Mouse (Mus musculus) forebrain, embryonic 13.5 days (tissue): ENCODE measurements around the gene Vangl1. TPM values are rescaled to one million over a fixed set of nuclear protein-coding genes. Genes with fewer than 3 reads are reported as not detected.

Experiments used
- ATAC-seq: fragments of 200-750 bp; cut with Nextera tagmentation; 2 replicates; pipeline ENCODE4 v1.8.0; 2017
- H3K27ac ChIP-seq: fragments of 300-500 bp; sonication (generic); 2 replicates; pipeline ENCODE4 v1.5.1; 2015; ENCODE audit warnings: inconsistent platforms, mild to moderate bottlenecking, moderate library complexity
- H3K27me3 ChIP-seq: fragments of 300-500 bp; sonication (generic); 2 replicates; pipeline ENCODE4 v1.6.1; 2015; ENCODE audit warnings: mild to moderate bottlenecking, inconsistent platforms
- H3K36me3 ChIP-seq: fragments of 300-500 bp; sonication (generic); 2 replicates; pipeline ENCODE4 v1.6.1; 2015; ENCODE audit warnings: mild to moderate bottlenecking, inconsistent platforms; ENCODE audit not compliant: poor library complexity, severe bottlenecking
- H3K4me1 ChIP-seq: fragments of 300-500 bp; sonication (generic); 2 replicates; pipeline ENCODE4 v1.6.1; 2015; ENCODE audit warnings: inconsistent platforms
- H3K4me2 ChIP-seq: fragments of 300-500 bp; sonication (generic); 2 replicates; pipeline ENCODE4 v1.6.1; 2015; ENCODE audit warnings: inconsistent platforms, mild to moderate bottlenecking, moderate library complexity
- H3K4me3 ChIP-seq: fragments of 300-500 bp; sonication (generic); 2 replicates; pipeline ENCODE4 v1.5.1; 2015; ENCODE audit warnings: mild to moderate bottlenecking, inconsistent platforms
- H3K9ac ChIP-seq: fragments of 300-500 bp; sonication (generic); 2 replicates; pipeline ENCODE4 v1.6.1; 2015; ENCODE audit warnings: mild to moderate bottlenecking, inconsistent platforms
- H3K9me3 ChIP-seq: fragments of 300-500 bp; sonication (generic); replicated peaks from 2 replicates; pipeline ENCODE4 v1.6.1; 2016; ENCODE audit warnings: inconsistent platforms
- WGBS: fragments of 180-500 bp; shearing (Covaris S2); methylation state at CpG from one replicate; pipeline ENCODE4 v1.1.7; 2015; 5-methylcytosine and 5-hydroxymethylcytosine counted together
- polyA plus RNA-seq: library from polyadenylated mRNA; unstranded; fragments of >200 nt; fragmentation: Nextera tagmentation; extraction: Ambion mirVana; gene quantifications from 2 replicates; pipeline ENCODE4 v1.2.1, GENCODE M21; 2015

Vangl1 gene
- polyA plus RNA-seq, 1 experiment from 2014 or later, result 3.7 TPM

DNA sequence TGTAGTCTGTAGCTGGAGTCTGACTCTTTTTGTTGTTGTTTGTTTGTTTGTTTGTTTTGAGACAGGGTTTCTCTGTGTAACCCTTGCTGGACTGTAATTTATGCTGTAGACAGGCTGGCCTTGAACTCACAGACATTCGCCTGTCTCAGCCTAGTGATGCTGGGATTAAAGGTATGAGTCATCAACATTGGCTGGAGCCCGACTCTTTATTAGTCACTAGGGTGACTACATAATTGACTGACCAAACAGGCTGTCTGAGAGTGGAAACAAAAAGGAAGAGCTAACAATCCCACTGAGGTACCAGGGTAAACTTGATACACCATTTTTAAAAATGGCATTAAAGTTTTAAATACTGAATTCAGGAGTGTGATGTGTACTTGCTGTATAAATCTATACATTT lies 21.9 kb downstream of the Vangl1 start:
- Histone ChIP-seq H3K9ac (no peak overlapping the region), H3K9me3 (peaks cover 8% of the 10 kb centered on the region), H3K27me3 (no peaks in the 10 kb centered on the region), H3K36me3 (peaks cover 4% of the 10 kb centered on the region; the same call in 1 of the 2 replicates), H3K27ac (no peak overlapping the region), H3K4me3 (no peak overlapping the region), H3K4me2 (no peak overlapping the region), H3K4me1 (peaks cover 17% of the 10 kb centered on the region; the same call in 1 of the 2 replicates)
- no peak for ATAC-seq
- 85% methylated on average over 2 of the region's 2 CpGs for WGBS

GRCm38 (mm10) chr3:102181191-102181590 lies 23.3 kb downstream of the Vangl1 start:
- Histone ChIP-seq H3K36me3 (peaks cover 4% of the 10 kb centered on the region; the same call in 1 of the 2 replicates), H3K27me3 (no peaks in the 10 kb centered on the region), H3K9ac (no peak overlapping the region), H3K4me3 (no peak overlapping the region), H3K9me3 (peaks cover 7% of the 10 kb centered on the region), H3K27ac (no peak overlapping the region), H3K4me1 (peaks cover 17% of the 10 kb centered on the region; the same call in 1 of the 2 replicates), H3K4me2 (no peak overlapping the region)
- ATAC-seq, result no peak
- WGBS, result 86% methylated on average over 4 of the region's 4 CpGs

GRCm38 (mm10) chr3:102180746-102181145 lies 23.7 kb downstream of the Vangl1 start:
- Histone ChIP-seq H3K27me3 (no peaks in the 10 kb centered on the region), H3K36me3 (peaks cover under 1% of the 10 kb centered on the region; the same call in 1 of the 2 replicates), H3K9me3 (peaks cover 2% of the 10 kb centered on the region), H3K4me1 (peaks cover 17% of the 10 kb centered on the region; the same call in 1 of the 2 replicates), H3K4me3 (no peak overlapping the region), H3K4me2 (no peak overlapping the region), H3K27ac (no peak overlapping the region), H3K9ac (no peak overlapping the region)
- WGBS, result 72% methylated on average over 7 of the region's 7 CpGs
- peak; percentile 43; the same call in 1 of the 2 replicates for ATAC-seq

GRCm38 (mm10) chr3:102179869-102180268 lies 24.6 kb downstream of the Vangl1 start:
- 8% methylated on average over 4 of the region's 4 CpGs for WGBS
- Histone ChIP-seq H3K36me3 (no peaks in the 10 kb centered on the region), H3K4me1 (peaks cover 17% of the 10 kb centered on the region; the same call in 1 of the 2 replicates), H3K9me3 (no peaks in the 10 kb centered on the region; the same call in 1 of the 2 replicates), H3K27ac (no peak overlapping the region), H3K4me3 (no peak overlapping the region), H3K27me3 (no peaks in the 10 kb centered on the region), H3K4me2 (no peak overlapping the region), H3K9ac (no peak overlapping the region)
- peak; percentile 55; the same call in 1 of the 2 replicates for ATAC-seq

DNA sequence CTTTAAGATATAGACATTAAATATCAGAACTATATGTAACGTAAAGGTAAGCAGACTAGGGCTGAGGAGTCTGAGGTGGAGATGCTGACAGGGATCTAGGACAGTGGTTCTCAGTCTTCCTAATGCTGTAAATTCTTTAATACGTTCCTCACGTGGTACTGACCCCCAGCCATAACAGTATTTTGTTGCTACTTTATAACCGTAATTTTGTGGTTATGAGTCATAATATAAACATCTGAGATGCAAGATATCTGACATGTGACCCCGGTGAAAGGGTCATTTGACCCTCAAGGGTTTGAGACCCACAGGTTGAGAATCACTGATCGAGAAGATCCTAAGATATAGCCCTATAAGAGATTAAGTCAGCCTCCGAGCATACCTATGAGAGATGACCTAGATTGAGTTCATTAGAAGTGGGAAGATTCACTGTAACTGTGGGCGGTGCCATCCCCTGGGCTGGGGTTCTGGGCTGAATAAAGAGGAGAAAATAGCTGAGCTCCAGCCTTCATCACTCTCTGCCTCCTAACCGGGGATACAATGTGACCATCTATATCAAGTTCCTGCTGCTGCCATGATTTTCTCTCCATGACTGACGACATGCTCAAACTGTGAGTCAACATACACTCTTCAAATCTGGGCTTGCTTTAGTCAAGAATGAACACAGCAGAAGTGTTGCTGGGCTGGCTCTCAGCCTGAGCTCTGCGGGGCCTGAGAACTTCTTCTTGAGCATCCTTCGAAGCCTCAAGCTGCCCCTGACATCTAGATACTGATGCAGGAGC lies 26.5 kb downstream of the Vangl1 start:
- H3K27ac ChIP-seq, result no peak overlapping the region
- ATAC-seq, result no peak

GRCm38 (mm10) chr3:102176116-102176515 lies 28.4 kb downstream of the Vangl1 start:
- H3K9ac ChIP-seq, result no peak overlapping the region
- H3K36me3 ChIP-seq, result no peaks in the 10 kb centered on the region
- no peak overlapping the region for H3K4me2 ChIP-seq
- ATAC-seq, result no peak
- H3K27ac ChIP-seq, result no peak overlapping the region
- WGBS, result 91% methylated on average over 5 of the region's 5 CpGs
- H3K4me3 ChIP-seq, result no peak overlapping the region
- no peaks in the 10 kb centered on the region for H3K27me3 ChIP-seq
- H3K9me3 ChIP-seq, result no peaks in the 10 kb centered on the region
- peaks cover 16% of the 10 kb centered on the region; the same call in 1 of the 2 replicates for H3K4me1 ChIP-seq

More for the DNA sequence above, 26.5 kb downstream of the Vangl1 start:
- Histone ChIP-seq H3K9me3 (no peaks in the 10 kb centered on the region; the same call in 1 of the 2 replicates), H3K9ac (no peak overlapping the region), H3K4me2 (no peak overlapping the region), H3K36me3 (no peaks in the 10 kb centered on the region), H3K4me1 (peaks cover 17% of the 10 kb centered on the region; the same call in 1 of the 2 replicates), H3K4me3 (no peak overlapping the region), H3K27me3 (no peaks in the 10 kb centered on the region)
- 94% methylated on average over 12 of the region's 12 CpGs for WGBS

- Histone ChIP-seq H3K4me2 (no peak overlapping the region), H3K4me3 (no peak overlapping the region), H3K27ac (no peak overlapping the region), H3K9me3 (no peaks in the 10 kb centered on the region), H3K9ac (no peak overlapping the region), H3K27me3 (no peaks in the 10 kb centered on the region), H3K36me3 (no peaks in the 10 kb centered on the region), H3K4me1 (peaks cover 12% of the 10 kb centered on the region; the same call in 1 of the 2 replicates)
- WGBS, result 84% methylated on average over 17 of the region's 18 CpGs
- no peak for ATAC-seq
These were observed 28.8 kb downstream of the Vangl1 start for GRCm38 (mm10) chr3:102175701-102176100.

DNA sequence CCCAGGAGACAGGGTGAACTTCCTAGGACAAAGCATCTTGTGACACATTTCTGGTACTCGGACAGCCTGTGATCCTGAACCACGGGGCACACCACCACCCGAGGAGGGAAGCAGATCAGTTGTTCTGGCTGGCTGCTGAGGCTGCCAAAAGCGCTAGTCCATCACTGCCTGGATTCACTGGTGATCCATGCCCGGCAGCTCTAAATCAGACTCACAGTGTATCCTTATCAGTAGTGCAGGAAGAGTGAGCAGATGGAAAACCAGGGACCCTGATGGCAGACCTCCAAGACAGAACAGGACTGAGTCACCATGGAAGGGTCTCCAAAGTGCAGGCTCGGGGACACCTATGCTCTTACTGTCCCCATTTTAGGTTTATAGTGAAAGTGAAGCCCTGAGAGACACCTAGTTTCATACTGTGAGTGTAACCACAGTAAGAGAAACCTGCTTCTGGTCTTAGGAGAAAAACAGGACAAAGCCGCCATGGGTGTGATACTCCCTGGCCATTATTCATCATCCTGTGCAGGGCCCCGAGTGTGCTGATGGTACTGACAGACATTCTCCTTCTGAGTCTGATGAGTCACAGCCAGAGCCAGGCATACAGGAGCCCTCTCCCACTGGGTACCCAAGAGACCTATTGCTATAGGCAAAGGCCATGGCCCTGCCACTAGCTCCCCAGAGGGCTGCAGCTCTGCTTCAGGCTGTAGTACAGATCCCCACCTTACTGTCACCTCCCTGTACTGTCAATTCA lies 30.2 kb downstream of the Vangl1 start:
- no peak overlapping the region for H3K27ac ChIP-seq
- peaks cover 10% of the 10 kb centered on the region for H3K4me1 ChIP-seq
- no peaks in the 10 kb centered on the region for H3K9me3 ChIP-seq
- H3K27me3 ChIP-seq, result no peaks in the 10 kb centered on the region
- H3K4me2 ChIP-seq, result no peak overlapping the region
- no peak for ATAC-seq
- no peak overlapping the region for H3K9ac ChIP-seq
- WGBS, result 79% methylated on average over 8 of the region's 8 CpGs
- no peaks in the 10 kb centered on the region for H3K36me3 ChIP-seq
- no peak overlapping the region for H3K4me3 ChIP-seq

DNA sequence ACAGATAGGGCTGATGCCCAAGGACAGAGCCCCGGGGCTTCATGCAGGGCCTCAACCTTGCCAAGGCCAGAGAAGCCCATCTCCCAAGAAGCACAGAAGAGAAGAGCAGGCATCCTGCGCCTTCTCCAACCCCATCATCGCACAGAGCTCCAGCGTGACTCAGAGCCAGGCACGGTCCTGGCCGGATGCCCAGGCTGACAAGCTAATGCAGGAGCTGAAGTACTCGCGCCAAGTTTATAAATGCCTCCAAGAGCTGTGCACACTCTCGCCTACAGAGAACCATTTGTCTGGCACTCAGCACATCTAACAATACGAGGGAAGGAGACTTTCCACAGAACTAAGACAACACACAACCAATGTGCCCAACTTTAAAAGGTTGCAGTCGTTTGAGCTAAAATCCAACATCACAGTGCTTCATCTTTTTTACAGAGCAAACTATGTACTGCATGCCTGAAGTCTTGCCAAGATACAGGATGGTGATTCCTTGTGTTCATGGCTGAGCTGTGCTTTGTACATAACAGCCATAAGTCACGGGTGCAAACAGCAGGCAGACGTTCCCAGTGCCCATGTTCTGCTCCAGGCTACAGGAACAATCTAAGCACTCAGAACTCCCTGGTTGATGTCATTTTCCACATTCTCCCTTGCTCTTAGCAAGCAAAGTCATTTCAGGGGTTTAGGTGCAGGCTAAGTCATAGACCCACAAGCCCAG lies 35.1 kb downstream of the Vangl1 start:
- H3K4me2 ChIP-seq, result 0 out of 2 replicates have a peak overlapping the region, but pooled peaks have one; percentile 2
- H3K9me3 ChIP-seq, result no peaks in the 10 kb centered on the region
- no peak overlapping the region for H3K9ac ChIP-seq
- H3K27me3 ChIP-seq, result no peaks in the 10 kb centered on the region
- 36% methylated on average over 13 of the region's 13 CpGs for WGBS
- peak overlapping the region; percentile 68 for H3K27ac ChIP-seq
- peaks cover 24% of the 10 kb centered on the region for H3K4me1 ChIP-seq
- H3K4me3 ChIP-seq, result no peak overlapping the region
- ATAC-seq, result peak; percentile 94
- no peaks in the 10 kb centered on the region for H3K36me3 ChIP-seq

GRCm38 (mm10) chr3:102167555-102168210 lies 36.8 kb downstream of the Vangl1 start:
- H3K4me2 ChIP-seq, result 0 out of 2 replicates have a peak overlapping the region, but pooled peaks have one; percentile 3
- WGBS, result 5% methylated on average over 10 of the region's 10 CpGs
- no peak overlapping the region for H3K9ac ChIP-seq
- 0 out of 2 replicates have a peak overlapping the region, but pooled peaks have one; percentile 15 for H3K27ac ChIP-seq
- H3K9me3 ChIP-seq, result no peaks in the 10 kb centered on the region
- no peak for ATAC-seq
- H3K36me3 ChIP-seq, result no peaks in the 10 kb centered on the region
- no peaks in the 10 kb centered on the region for H3K27me3 ChIP-seq
- H3K4me3 ChIP-seq, result no peak overlapping the region
- H3K4me1 ChIP-seq, result peaks cover 24% of the 10 kb centered on the region

GRCm38 (mm10) chr3:102166794-102167193 lies 37.7 kb downstream of the Vangl1 start:
- no peak overlapping the region for H3K27ac ChIP-seq
- no peaks in the 10 kb centered on the region for H3K27me3 ChIP-seq
- ATAC-seq, result no peak
- peaks cover 24% of the 10 kb centered on the region for H3K4me1 ChIP-seq
- no peak overlapping the region for H3K4me2 ChIP-seq
- no peaks in the 10 kb centered on the region for H3K9me3 ChIP-seq
- H3K36me3 ChIP-seq, result no peaks in the 10 kb centered on the region
- H3K4me3 ChIP-seq, result no peak overlapping the region
- no peak overlapping the region for H3K9ac ChIP-seq
- WGBS, result 75% methylated on average over 8 of the region's 8 CpGs
